Mouse (Mus musculus): ENCODE results near the gene Wiz. TPM values are rescaled to one million over a fixed set of nuclear protein-coding genes. Genes with fewer than 3 reads are reported as not detected.

Gene Wiz
- total and polyA plus RNA-seq, 3 experiments = 1.2 to 25.4 (median 4.4) TPM

DNA sequence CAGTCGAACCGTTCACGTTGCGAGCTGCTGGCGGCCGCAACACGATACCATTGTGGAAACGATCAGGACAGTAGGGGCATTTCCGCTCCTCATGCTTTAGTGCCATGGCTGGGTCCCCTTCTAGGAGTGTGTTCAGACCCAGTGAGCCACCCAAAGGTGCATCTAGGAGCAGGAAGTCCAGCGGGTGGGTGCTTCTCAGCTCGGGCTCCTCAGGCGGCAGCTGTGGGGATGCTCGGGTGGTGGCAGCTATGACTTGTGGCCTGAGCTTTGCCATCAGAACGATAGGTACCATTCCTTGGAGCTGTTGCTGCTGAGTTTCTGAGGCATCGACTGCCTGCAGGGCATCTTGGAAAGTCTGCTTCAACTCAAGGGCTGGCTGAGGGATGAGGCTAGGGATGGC lies 12.8 kb downstream of the Wiz start:
- in situ Hi-C loops (cut with MboI; ENCODE audit: low pct_ligation_motif_present, low pct_unique_long_range_greater_than_20kb, low sequenced_read_pairs) (no loop called here), dilution Hi-C loops (cut with MboI; ENCODE audit: extremely low pct_ligation_motif_present, extremely low pct_unique_long_range_greater_than_20kb, low sequenced_read_pairs) (no loop called here)
- Histone ChIP-seq H3K36me3 (replicated peaks in 1 of 2; ENCODE audit: control insufficient read depth in 1 of 2, insufficient read depth in 1 of 2, low read length in 1 of 2) (peaks cover 0 to 3% of the 10 kb centered on the region in 2 experiments), H3K79me2 (replicated peaks; ENCODE audit: control insufficient read depth, extremely low read depth, insufficient read depth, poor library complexity, severe bottlenecking) (no peaks in the 10 kb centered on the region), H3K4me1 (ENCODE audit: control insufficient read depth in 1 of 2, insufficient read depth in 2 of 2) (no peaks in the 10 kb centered on the region), H3K27me3 (replicated peaks) (no peaks in the 10 kb centered on the region), H3K4me2 (ENCODE audit: insufficient read depth, low read depth, poor library complexity, severe bottlenecking) (no peak overlapping the region), H3K4me3 (replicated peaks in 1 of 3; ENCODE audit: low read depth in 2 of 3, low read length in 2 of 3, poor library complexity in 1 of 3) (no peak overlapping the region), H3K27ac (ENCODE audit: insufficient read depth, low read depth) (no peak overlapping the region), H3K9ac (ENCODE audit: insufficient read depth, low read depth) (no peak overlapping the region), H3K9me3 (replicated peaks; ENCODE audit: low read length) (no peaks in the 10 kb centered on the region)
- TF ChIP-seq MXI1 (IDR thresholded peaks at IDR 0.05; ENCODE audit: low read depth, low read length) (no peak), E2F4 (IDR thresholded peaks at IDR 0.05; ENCODE audit: insufficient replicate concordance, low read depth, low read length) (no peak), MEF2A (IDR thresholded peaks at IDR 0.05; ENCODE audit: borderline replicate concordance, low read depth, low read length) (no peak), CHD1 (IDR thresholded peaks at IDR 0.05; ENCODE audit: low read depth, low read length) (no peak), JUND (conservative IDR thresholded peaks at IDR 0.05; ENCODE audit: low read depth, low read length) (no peak)
- no peak for DNase-seq (ENCODE audit: extremely low read depth)

DNA sequence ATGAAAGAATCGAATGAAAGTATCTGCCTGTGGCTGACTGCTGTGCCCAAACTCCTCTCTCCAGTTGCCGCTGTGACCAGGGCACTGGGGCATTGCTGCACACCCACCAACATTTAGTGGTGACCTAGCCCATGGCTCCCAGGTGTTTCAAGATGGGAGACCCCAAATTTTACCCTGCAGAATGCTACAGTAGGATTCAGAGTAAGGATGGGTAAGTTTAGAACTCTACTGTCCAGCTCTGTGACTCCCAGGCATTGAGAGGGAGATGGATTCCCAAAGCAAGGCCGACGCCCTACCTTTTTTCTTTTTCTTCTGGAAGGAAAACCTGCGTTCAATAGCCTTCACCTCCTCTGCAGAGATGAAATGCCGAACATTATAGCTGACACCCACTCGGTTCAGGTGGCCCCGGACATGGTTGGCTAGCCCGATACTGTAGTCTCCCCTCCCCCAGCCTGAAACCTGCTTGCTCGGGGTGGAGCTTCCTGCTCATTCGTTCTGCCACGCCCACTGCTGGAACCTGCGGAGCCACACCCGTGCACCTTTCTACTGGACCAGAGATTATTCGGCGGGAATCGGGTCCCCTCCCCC lies 20.2 kb downstream of the Wiz start:
- no peak for DNase-seq (ENCODE audit: extremely low read depth)
- H3K27me3 ChIP-seq (replicated peaks) = no peaks in the 10 kb centered on the region
- H3K9ac ChIP-seq (ENCODE audit: insufficient read depth, low read depth) = no peak overlapping the region
- 0 out of 2 replicates have a peak, but pooled peaks cover 1% of the 10 kb centered on the region for H3K79me2 ChIP-seq (replicated peaks; ENCODE audit: control insufficient read depth, extremely low read depth, insufficient read depth, poor library complexity, severe bottlenecking)
- dilution Hi-C loops (cut with MboI; ENCODE audit: extremely low pct_ligation_motif_present, extremely low pct_unique_long_range_greater_than_20kb, low sequenced_read_pairs) = no loop called here
- H3K4me3 ChIP-seq (replicated peaks in 1 of 3; ENCODE audit: low read depth in 2 of 3, low read length in 2 of 3, poor library complexity in 1 of 3) = no peak overlapping the region
- peaks cover 0 to 8% of the 10 kb centered on the region in 2 experiments; a peak in 2 of 4 replicates for H3K4me1 ChIP-seq (ENCODE audit: control insufficient read depth in 1 of 2, insufficient read depth in 2 of 2)
- H3K36me3 ChIP-seq (replicated peaks in 1 of 2; ENCODE audit: control insufficient read depth in 1 of 2, insufficient read depth in 1 of 2, low read length in 1 of 2) = peaks cover 0 to 2% of the 10 kb centered on the region in 2 experiments
- H3K4me2 ChIP-seq (ENCODE audit: insufficient read depth, low read depth, poor library complexity, severe bottlenecking) = no peak overlapping the region
- no peak for TF ChIP-seq E2F4 (IDR thresholded peaks at IDR 0.05; ENCODE audit: insufficient replicate concordance, low read depth, low read length)
- no peak for TF ChIP-seq CHD1 (IDR thresholded peaks at IDR 0.05; ENCODE audit: low read depth, low read length)
- no peak for TF ChIP-seq CTCF (conservative IDR thresholded peaks at IDR 0.05 in 1 of 2, IDR thresholded peaks at IDR 0.05 in 1 of 2; ENCODE audit: low read depth in 2 of 2, low read length in 2 of 2)
- no peak for TF ChIP-seq ETS1 (conservative IDR thresholded peaks at IDR 0.05; ENCODE audit: low read depth, low read length)
- no peak for TF ChIP-seq NELFE (IDR thresholded peaks at IDR 0.05; ENCODE audit: low read depth, low read length)
- TF ChIP-seq GABPA (IDR thresholded peaks at IDR 0.05; ENCODE audit: insufficient replicate concordance, low read depth, low read length) = no peak
- TF ChIP-seq SMC3 (IDR thresholded peaks at IDR 0.05; ENCODE audit: low read depth, low read length) = no peak
- TF ChIP-seq KAT2A (IDR thresholded peaks at IDR 0.05; ENCODE audit: insufficient replicate concordance, low read length) = no peak
- TF ChIP-seq POLR2AphosphoS2 (IDR thresholded peaks at IDR 0.05; ENCODE audit: low read depth, low read length) = no peak
- no peak for TF ChIP-seq SIN3A (IDR thresholded peaks at IDR 0.05; ENCODE audit: low read length)
- no peak for TF ChIP-seq EP300 (IDR thresholded peaks at IDR 0.05; ENCODE audit: low read length)
- no peak for TF ChIP-seq CHD2 (IDR thresholded peaks at IDR 0.05; ENCODE audit: low read length)
- TF ChIP-seq TCF12 (IDR thresholded peaks at IDR 0.05; ENCODE audit: low read depth, low read length) = no peak
- no peak for TF ChIP-seq JUN (IDR thresholded peaks at IDR 0.05; ENCODE audit: insufficient read depth, low read depth, low read length)
- no peak for TF ChIP-seq TBP (conservative IDR thresholded peaks at IDR 0.05; ENCODE audit: low read depth, low read length)
- in situ Hi-C loops (cut with MboI; ENCODE audit: low pct_ligation_motif_present, low pct_unique_long_range_greater_than_20kb, low sequenced_read_pairs) = no loop called here
- no peaks in the 10 kb centered on the region for H3K9me3 ChIP-seq (replicated peaks; ENCODE audit: low read length)
- no peak overlapping the region for H3K27ac ChIP-seq (ENCODE audit: insufficient read depth, low read depth)

Data from CH12.LX (cell line).